Mouse (Mus musculus) cerebellum, adult 2 months (tissue): ENCODE measurements around the gene Ankrd50.

Experiments
- CTCF ChIP-seq: fragments of 200-500 bp; IDR thresholded peaks from 2 replicates; pipeline ENCODE4 v1.5.1; 2011; ENCODE audit warnings: low read depth, mild to moderate bottlenecking, control low read depth, low read length, moderate library complexity, borderline replicate concordance; ENCODE audit not compliant: insufficient read depth
- POLR2A ChIP-seq: fragments of 200-500 bp; IDR thresholded peaks from 2 replicates; pipeline ENCODE4 v1.6.1; 2011; ENCODE audit warnings: low read length, control low read depth, borderline replicate concordance; ENCODE audit not compliant: insufficient read depth

GRCm38 (mm10) chr3:38484191-38485106, at the start of gene Ankrd50:
- TF ChIP-seq CTCF (no peak), POLR2A (0 out of 2 replicates have a peak, but pooled peaks have one; percentile 18)
